Mouse (Mus musculus): Measurements from ENCODE around the gene Pten. TPM values are rescaled to one million over a fixed set of nuclear protein-coding genes. Genes with fewer than 3 reads are reported as not detected.

The Pten gene
- polyA plus RNA-seq, 1 experiment from 2014 or later: 10.8 TPM

DNA sequence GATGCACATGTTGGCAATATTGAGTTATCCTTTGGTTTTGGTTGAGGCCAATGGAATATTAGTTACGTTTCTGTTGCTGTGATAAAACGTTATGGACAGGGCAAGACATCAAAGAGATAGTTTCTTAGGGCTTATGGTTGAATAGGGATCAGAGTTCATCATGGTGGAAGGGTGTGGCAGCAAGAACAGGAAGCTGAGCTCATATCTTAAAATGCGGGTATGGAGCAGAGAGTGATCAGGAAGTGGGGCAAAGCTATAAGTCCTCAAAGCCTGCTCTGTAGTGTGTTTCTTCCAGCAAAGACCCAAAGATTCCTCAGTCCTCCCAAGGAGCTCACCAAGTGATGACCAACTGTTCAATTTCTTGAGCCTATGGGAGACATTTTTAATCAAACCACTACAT is 90.7 kb downstream of the Pten start:
- Histone ChIP-seq H3K4me2 (replicated peaks; ENCODE audit: low read depth, low read length) (no peak overlapping the region), H3K27ac (ENCODE audit: low read length) (no peak overlapping the region), H3K9me3 (ENCODE audit: low read length) (no peaks in the 10 kb centered on the region), H3K9ac (replicated peaks; ENCODE audit: low read depth) (no peak overlapping the region), H3K4me3 (ENCODE audit: low read depth, low read length) (no peak overlapping the region), H3K27me3 (replicated peaks; ENCODE audit: insufficient read depth, low read length) (no peaks in the 10 kb centered on the region), H3K36me3 (ENCODE audit: insufficient read depth, low read length) (no peaks in the 10 kb centered on the region), H3K4me1 (ENCODE audit: insufficient read depth, low read depth, low read length) (no peaks in the 10 kb centered on the region)
- WGBS: 55% methylated on average over 3 of the region's 3 CpGs
- ATAC-seq (no peak), DNase-seq (ENCODE audit: low spot score) (no peak)
- TF ChIP-seq CTCF (IDR thresholded peaks at IDR 0.05): no peak

GRCm38 (mm10) chr19:32852306-32852705 is 95.0 kb downstream of the Pten start:
- Histone ChIP-seq H3K9ac (replicated peaks; ENCODE audit: low read depth) (no peak overlapping the region), H3K9me3 (ENCODE audit: low read length) (no peaks in the 10 kb centered on the region), H3K4me1 (ENCODE audit: insufficient read depth, low read depth, low read length) (no peaks in the 10 kb centered on the region), H3K4me3 (ENCODE audit: low read depth, low read length) (no peak overlapping the region), H3K27me3 (replicated peaks; ENCODE audit: insufficient read depth, low read length) (no peaks in the 10 kb centered on the region), H3K27ac (ENCODE audit: low read length) (no peak overlapping the region), H3K36me3 (ENCODE audit: insufficient read depth, low read length) (no peaks in the 10 kb centered on the region), H3K4me2 (replicated peaks; ENCODE audit: low read depth, low read length) (no peak overlapping the region)
- 71% methylated on average over 3 of the region's 3 CpGs for WGBS
- DNase-seq (ENCODE audit: low spot score) (no peak), ATAC-seq (no peak)
- TF ChIP-seq EP300 (IDR thresholded peaks at IDR 0.05) (no peak), CTCF (IDR thresholded peaks at IDR 0.05) (no peak)

GRCm38 (mm10) chr19:32861675-32862575 is 104.6 kb downstream of the Pten start:
- Histone ChIP-seq H3K4me1 (ENCODE audit: insufficient read depth, low read depth, low read length) (no peaks in the 10 kb centered on the region), H3K4me2 (replicated peaks; ENCODE audit: low read depth, low read length) (no peak overlapping the region), H3K9me3 (ENCODE audit: low read length) (no peaks in the 10 kb centered on the region), H3K27me3 (replicated peaks; ENCODE audit: insufficient read depth, low read length) (no peaks in the 10 kb centered on the region), H3K4me3 (ENCODE audit: low read depth, low read length) (no peak overlapping the region), H3K9ac (replicated peaks; ENCODE audit: low read depth) (no peak overlapping the region), H3K27ac (ENCODE audit: low read length) (no peak overlapping the region), H3K36me3 (ENCODE audit: insufficient read depth, low read length) (no peaks in the 10 kb centered on the region)
- 47% methylated on average over 12 of the region's 12 CpGs for WGBS
- DNase-seq (ENCODE audit: low spot score) (no peak), ATAC-seq (no peak; the same call in 1 of the 2 replicates)
- TF ChIP-seq CTCF (IDR thresholded peaks at IDR 0.05) (no peak), EP300 (IDR thresholded peaks at IDR 0.05) (no peak)

DNA sequence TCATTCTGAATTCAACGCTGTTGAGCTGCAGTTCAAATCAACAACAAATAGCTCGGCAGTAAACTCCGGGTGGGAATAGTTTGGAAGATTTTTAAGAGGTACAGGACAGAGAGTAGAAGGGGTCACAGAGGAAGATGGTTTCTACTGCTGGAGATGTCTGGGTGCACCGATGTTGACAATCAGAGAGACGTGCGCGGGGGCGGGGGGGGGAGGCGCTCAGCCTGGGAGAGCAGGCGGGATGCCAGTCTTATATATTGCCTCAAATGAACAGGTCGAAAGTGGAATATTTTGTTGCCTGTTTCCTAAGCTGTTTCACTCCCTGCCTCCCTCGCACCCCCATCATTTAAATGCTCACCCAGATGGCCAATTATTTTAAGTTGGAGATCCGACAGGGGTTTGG is 109.5 kb downstream of the Pten start:
- TF ChIP-seq EP300 (IDR thresholded peaks at IDR 0.05): no peak
- TF ChIP-seq CTCF (IDR thresholded peaks at IDR 0.05): no peak
- DNase-seq (ENCODE audit: low spot score): no peak
- Histone ChIP-seq H3K36me3 (ENCODE audit: insufficient read depth, low read length) (no peaks in the 10 kb centered on the region), H3K9ac (replicated peaks; ENCODE audit: low read depth) (no peak overlapping the region), H3K4me3 (ENCODE audit: low read depth, low read length) (no peak overlapping the region), H3K27ac (ENCODE audit: low read length) (no peak overlapping the region), H3K4me1 (ENCODE audit: insufficient read depth, low read depth, low read length) (no peaks in the 10 kb centered on the region), H3K9me3 (ENCODE audit: low read length) (no peaks in the 10 kb centered on the region), H3K27me3 (replicated peaks; ENCODE audit: insufficient read depth, low read length) (no peaks in the 10 kb centered on the region), H3K4me2 (replicated peaks; ENCODE audit: low read depth, low read length) (peak overlapping the region; percentile 25; the same call in 1 of the 2 replicates)
- WGBS: 20% methylated on average over 13 of the region's 13 CpGs
- ATAC-seq: no peak

DNA sequence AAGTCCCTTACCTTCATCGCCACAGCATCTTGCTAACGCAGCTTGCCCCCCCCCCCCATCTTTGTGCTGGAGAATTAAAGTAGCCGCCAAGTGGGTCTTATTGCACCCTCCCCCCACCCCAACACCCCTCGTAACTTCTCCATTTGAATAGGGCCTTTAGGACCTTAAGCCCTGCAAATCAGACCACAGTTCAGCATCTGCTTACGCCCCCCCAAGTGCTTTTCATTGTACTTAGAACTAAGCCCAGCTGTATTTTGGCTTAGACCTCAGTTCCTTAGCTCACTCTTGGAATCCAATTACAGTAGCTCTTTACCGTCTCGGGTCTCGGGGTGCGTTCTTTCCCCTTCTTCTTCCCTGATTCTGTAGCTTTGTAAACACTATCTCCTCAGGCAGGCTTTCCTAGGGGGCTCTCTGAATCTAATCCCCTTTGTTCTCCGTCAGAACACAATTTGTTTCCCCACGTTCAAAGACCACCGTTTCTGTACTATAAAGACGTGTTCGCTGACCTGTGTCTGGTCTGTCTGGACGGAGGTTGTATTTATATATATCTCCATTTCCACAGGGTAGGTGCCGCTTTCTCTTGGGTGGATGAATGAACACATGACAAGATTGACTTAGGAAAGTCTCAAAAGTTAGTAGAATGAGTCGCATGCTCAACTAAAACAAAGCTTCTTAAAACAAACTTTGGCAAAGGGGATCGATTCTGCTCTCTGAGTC is 110.0 kb downstream of the Pten start:
- no peaks in the 10 kb centered on the region for H3K9me3 ChIP-seq (ENCODE audit: low read length)
- no peak for DNase-seq (ENCODE audit: low spot score)
- peak overlapping the region; percentile 25 for H3K4me2 ChIP-seq (replicated peaks; ENCODE audit: low read depth, low read length)
- no peak overlapping the region for H3K27ac ChIP-seq (ENCODE audit: low read length)
- ATAC-seq: no peak
- no peak overlapping the region for H3K9ac ChIP-seq (replicated peaks; ENCODE audit: low read depth)
- no peaks in the 10 kb centered on the region for H3K4me1 ChIP-seq (ENCODE audit: insufficient read depth, low read depth, low read length)
- no peak for TF ChIP-seq CTCF (IDR thresholded peaks at IDR 0.05)
- no peak for TF ChIP-seq EP300 (IDR thresholded peaks at IDR 0.05)
- no peaks in the 10 kb centered on the region for H3K36me3 ChIP-seq (ENCODE audit: insufficient read depth, low read length)
- H3K4me3 ChIP-seq (ENCODE audit: low read depth, low read length): no peak overlapping the region
- no peaks in the 10 kb centered on the region for H3K27me3 ChIP-seq (replicated peaks; ENCODE audit: insufficient read depth, low read length)
- WGBS: 21% methylated on average over 18 of the region's 18 CpGs

GRCm38 (mm10) chr19:32868560-32868959 is 111.3 kb downstream of the Pten start:
- no peak overlapping the region for H3K4me2 ChIP-seq (replicated peaks; ENCODE audit: low read depth, low read length)
- no peaks in the 10 kb centered on the region for H3K4me1 ChIP-seq (ENCODE audit: insufficient read depth, low read depth, low read length)

More at GRCm38 (mm10) chr19:32868560-32868959, 111.3 kb downstream of the Pten start:
- no peaks in the 10 kb centered on the region for H3K9me3 ChIP-seq (ENCODE audit: low read length)
- no peak for TF ChIP-seq CTCF (IDR thresholded peaks at IDR 0.05)
- TF ChIP-seq EP300 (IDR thresholded peaks at IDR 0.05): no peak
- ATAC-seq (no peak), DNase-seq (ENCODE audit: low spot score) (no peak)
- H3K27ac ChIP-seq (ENCODE audit: low read length): no peak overlapping the region
- H3K9ac ChIP-seq (replicated peaks; ENCODE audit: low read depth): no peak overlapping the region
- 66% methylated on average over 5 of the region's 5 CpGs for WGBS
- H3K36me3 ChIP-seq (ENCODE audit: insufficient read depth, low read length): no peaks in the 10 kb centered on the region
- no peak overlapping the region for H3K4me3 ChIP-seq (ENCODE audit: low read depth, low read length)
- no peaks in the 10 kb centered on the region for H3K27me3 ChIP-seq (replicated peaks; ENCODE audit: insufficient read depth, low read length)
